Mouse (Mus musculus): ENCODE results near the gene Grid1.

GRCm38 (mm10) chr14:34948249-34948648 lies 128.3 kb downstream of the Grid1 start:
- TF ChIP-seq POLR2A (IDR thresholded peaks at IDR 0.05; ENCODE audit: control insufficient read depth, extremely low read depth, insufficient read depth, low read length, poor library complexity), result no peak
- no peak for TF ChIP-seq CTCF (IDR thresholded peaks at IDR 0.05; ENCODE audit: borderline replicate concordance, control insufficient read depth, extremely low read depth, insufficient read depth, low read length, poor library complexity)
